Mouse (Mus musculus) heart, adult 2 months (tissue): ENCODE results near the gene Hras.

Experiments used
- CTCF ChIP-seq: fragments of 200-600 bp; IDR thresholded peaks from 2 replicates; pipeline ENCODE4 v1.8.1; 2022; ENCODE audit warnings: antibody characterized with exemption, mild to moderate bottlenecking, moderate library complexity
- POLR2A ChIP-seq: fragments of 200-500 bp; IDR thresholded peaks from 2 replicates; pipeline ENCODE4 v1.6.1; 2011; ENCODE audit warnings: mild to moderate bottlenecking, low read depth, low read length, control low read depth; ENCODE audit not compliant: insufficient read depth

DNA sequence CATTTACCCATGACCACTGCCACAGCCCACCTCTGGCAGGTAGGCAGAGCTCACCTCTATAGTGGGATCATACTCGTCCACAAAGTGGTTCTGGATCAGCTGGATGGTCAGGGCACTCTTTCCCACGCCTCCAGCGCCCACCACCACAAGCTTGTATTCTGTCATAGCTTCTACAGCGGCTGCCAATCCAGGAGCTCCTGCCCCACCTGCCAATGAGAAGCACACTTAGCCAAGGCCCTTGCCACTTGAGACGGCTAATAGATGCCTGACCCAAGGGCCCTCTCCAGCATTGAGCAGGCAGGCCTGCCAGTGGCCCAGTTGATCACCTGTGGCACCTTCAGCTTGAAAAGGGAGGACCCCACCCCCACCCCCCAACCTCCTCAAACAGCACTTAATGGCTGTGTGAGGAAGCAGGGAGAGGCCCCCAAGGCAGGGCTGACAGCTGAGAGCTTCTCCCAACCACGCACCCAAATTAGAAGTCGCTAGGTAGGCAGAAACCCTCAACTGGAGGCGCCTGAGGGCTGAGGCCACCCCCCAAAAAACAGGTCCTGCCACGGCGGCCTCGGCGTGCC, 943 bp downstream of the Hras start:
- no peak for TF ChIP-seq CTCF
- no peak for TF ChIP-seq POLR2A
